Mouse (Mus musculus): ENCODE measurements at regions not wholly inside any gene's neighbourhood (a gene's known extent, or its start where the extent isn't known, plus 50 kb on each side); places are given as distances from the start of the nearest gene placed in this dataset.

GRCm38 (mm10) chr9:122691879-122692278, 55.3 kb upstream of the Topaz1 start:
- WGBS: 69% methylated on average over 6 of the region's 6 CpGs
- DNase-seq (ENCODE audit: low spot score) (peak; percentile 47), ATAC-seq (ENCODE audit: low FRiP score) (no peak)
- Histone ChIP-seq H3K27ac (ENCODE audit: low read depth, low read length) (no peak overlapping the region), H3K4me1 (replicated peaks; ENCODE audit: control insufficient read depth, insufficient read depth, low read length) (0 out of 2 replicates have a peak, but pooled peaks cover 4% of the 10 kb centered on the region), H3K36me3 (ENCODE audit: control insufficient read depth, insufficient read depth, low read length) (no peaks in the 10 kb centered on the region), H3K4me2 (replicated peaks; ENCODE audit: low read depth, low read length) (no peak overlapping the region), H3K9ac (ENCODE audit: low read depth, low read length) (no peak overlapping the region), H3K4me3 (ENCODE audit: low read depth, low read length) (no peak overlapping the region), H3K9me3 (ENCODE audit: control insufficient read depth, low read length) (no peaks in the 10 kb centered on the region), H3K27me3 (ENCODE audit: control insufficient read depth, insufficient read depth, low read length) (no peaks in the 10 kb centered on the region)

- Histone ChIP-seq H3K9me3 (ENCODE audit: control insufficient read depth, low read length) (no peaks in the 10 kb centered on the region), H3K36me3 (ENCODE audit: control insufficient read depth, insufficient read depth, low read length) (no peaks in the 10 kb centered on the region), H3K4me2 (replicated peaks; ENCODE audit: low read depth, low read length) (no peak overlapping the region), H3K27ac (ENCODE audit: low read depth, low read length) (no peak overlapping the region), H3K4me3 (ENCODE audit: low read depth, low read length) (no peak overlapping the region), H3K27me3 (ENCODE audit: control insufficient read depth, insufficient read depth, low read length) (no peaks in the 10 kb centered on the region), H3K4me1 (replicated peaks; ENCODE audit: control insufficient read depth, insufficient read depth, low read length) (0 out of 2 replicates have a peak, but pooled peaks cover 4% of the 10 kb centered on the region), H3K9ac (ENCODE audit: low read depth, low read length) (no peak overlapping the region)
- ATAC-seq (ENCODE audit: low FRiP score) (no peak), DNase-seq (ENCODE audit: low spot score) (no peak)
- WGBS: 9% methylated on average over 1 of the region's 1 CpGs
Observed at GRCm38 (mm10) chr9:122695724-122696123, 51.4 kb upstream of the Topaz1 start.
